Mouse (Mus musculus): ENCODE results near the gene Ces1h.
"Not testable (repeated sequence)": the region's sequence is repeated elsewhere in the genome, so short reads cannot be mapped to it uniquely, and the experiment has no call there.

The Ces1h gene

DNA sequence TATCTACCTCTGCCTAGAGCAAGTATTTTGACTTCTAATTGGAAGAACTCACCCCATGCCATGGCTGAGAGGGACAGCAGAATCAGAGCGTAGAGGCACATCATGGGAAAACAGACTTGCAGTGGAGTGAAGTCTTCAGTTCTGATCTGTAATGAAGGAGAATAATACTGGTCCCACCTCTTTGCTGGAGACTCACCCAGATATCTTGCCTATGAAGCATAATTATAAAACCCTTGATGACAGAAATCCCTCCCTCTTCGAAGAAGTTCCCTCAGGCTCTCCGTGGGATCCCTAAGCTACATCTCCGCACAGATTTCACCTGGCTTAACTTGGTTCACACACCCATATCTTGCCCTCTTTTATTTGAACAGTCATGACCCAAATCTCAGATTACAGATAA is at the start of gene Ces1h:
TSS of gene Ces1h (minus strand) at position 101 of the 400 bp plus-strand sequence.
- no peak for DNase-seq (ENCODE audit: low spot score)

GRCm38 (mm10) chr8:93427195-93427594 is 47.7 kb upstream of the Ces1h start:
- DNase-seq (ENCODE audit: low spot score), result no peak

- DNase-seq (ENCODE audit: low spot score), result no peak
Measured at GRCm38 (mm10) chr8:93415387-93415786, 35.9 kb upstream of the Ces1h start.

DNA sequence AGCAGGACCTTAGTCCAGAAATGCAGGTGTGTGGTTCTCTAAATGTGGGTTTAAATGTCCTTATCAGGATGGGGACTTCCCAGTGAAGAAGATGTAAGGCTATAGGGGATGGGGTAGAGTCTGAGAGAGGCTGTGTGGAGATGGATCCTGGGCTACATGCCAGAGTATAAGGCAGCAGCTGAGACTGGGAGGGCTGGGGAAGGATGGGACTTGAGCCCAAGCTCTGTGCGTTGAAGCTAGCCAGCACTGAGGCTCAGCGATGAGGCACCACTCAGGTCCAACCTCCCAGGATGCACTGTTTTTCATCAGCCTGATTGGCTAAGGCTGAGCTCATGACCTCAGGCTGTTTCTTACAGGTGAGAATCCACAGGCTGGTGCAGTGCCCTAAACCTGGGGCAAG is 29.3 kb upstream of the Ces1h start:
- no peak for DNase-seq (ENCODE audit: low spot score)

DNA sequence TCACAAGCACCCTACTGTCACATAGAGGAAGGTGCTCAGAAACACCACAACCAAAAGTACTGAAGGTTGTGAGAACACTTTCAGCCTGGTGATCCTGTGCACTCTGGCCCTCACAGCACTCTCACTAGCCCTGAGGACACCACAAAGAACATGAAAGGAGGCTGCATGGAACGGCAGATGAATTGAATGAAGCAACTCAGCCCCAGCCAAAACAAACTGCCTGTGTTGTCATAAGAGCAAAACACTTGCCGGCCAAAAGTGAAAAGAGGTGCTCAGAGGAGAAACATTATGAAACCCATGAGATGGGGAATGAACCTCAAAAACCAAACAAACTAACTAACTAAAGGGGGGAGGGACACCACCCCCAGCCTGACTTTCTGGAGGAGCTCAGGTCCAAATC is 20.2 kb upstream of the Ces1h start:
- DNase-seq (ENCODE audit: low spot score), result no peak

DNA sequence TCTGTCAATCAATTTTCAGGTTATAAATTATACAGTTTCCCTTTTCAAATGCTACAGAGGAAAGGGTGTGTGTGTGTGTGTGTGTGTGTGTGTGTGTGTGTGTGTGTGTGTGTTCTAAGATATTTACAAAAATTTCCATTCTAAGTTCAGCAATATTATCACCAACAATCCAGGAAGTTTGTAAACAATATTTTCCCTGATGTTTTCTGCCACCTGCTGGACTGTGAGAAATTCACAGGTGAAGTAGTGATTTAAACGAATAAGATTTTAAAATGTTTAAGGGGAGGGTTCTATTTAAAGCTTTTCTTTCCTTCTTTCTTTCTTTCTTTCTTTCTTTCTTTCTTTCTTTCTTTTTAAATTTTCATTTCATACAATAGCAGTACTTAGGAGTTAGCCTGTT is 18.5 kb upstream of the Ces1h start:
- peak; percentile 9 for DNase-seq (ENCODE audit: low spot score)

GRCm38 (mm10) chr8:93394079-93394619 is 14.6 kb upstream of the Ces1h start:
- not testable (repeated sequence) for DNase-seq (ENCODE audit: low spot score)

DNA sequence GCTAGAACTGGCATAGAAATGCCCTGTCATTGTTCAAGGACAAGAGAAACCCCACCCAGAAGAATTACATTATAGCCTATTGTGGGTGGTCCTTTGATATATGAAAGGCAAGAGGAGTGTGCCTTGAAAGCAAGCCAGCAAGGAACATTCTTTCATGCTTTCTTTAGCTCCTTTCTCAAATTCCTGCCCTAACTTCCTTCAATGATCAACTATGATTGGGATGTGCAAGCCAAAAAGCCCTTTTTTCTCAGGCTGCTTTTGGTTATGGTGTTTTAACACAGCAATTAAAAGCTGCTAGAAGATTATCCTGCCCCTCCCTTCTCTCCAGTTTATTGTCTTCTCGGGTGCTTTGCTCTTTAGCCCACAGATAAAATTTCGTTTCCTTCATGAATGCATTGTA is 10.0 kb downstream of the Ces1h start:
- no peak for DNase-seq (ENCODE audit: low spot score)

- no peak for DNase-seq (ENCODE audit: low spot score)
Measured at GRCm38 (mm10) chr8:93360113-93360512, 19.4 kb downstream of the Ces1h start.

DNA sequence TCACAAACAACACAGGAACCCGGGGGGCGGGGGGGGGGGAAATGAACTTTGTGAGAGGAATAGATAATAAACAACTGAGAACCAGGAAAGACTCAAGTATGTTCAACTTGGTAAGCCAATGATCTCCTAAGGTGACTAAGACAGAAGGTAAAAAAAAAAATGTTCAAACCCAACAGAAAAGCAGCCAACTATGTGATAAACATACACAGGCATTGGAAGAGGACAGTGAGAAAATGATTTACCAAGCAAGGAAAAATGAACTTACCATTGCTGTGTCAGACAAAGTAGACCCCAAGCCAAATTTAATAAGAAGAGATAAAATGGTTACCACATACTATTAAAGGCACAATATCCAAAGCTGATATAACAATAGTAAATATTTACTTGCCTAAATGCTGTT is 40.0 kb downstream of the Ces1h start:
- DNase-seq (ENCODE audit: low spot score), result no peak

GRCm38 (mm10) chr8:93337207-93337606 is 42.3 kb downstream of the Ces1h start, which contains the start of gene Ces1g:
Gene Ces1g (minus strand): TSS chr8:93337308.
- DNase-seq (ENCODE audit: low spot score), result no peak

GRCm38 (mm10) chr8:93332703-93333102 is 46.8 kb downstream of the Ces1h start:
- no peak for DNase-seq (ENCODE audit: low spot score)

GRCm38 (mm10) chr8:93331151-93331550 is 48.4 kb downstream of the Ces1h start:
- no peak for DNase-seq (ENCODE audit: low spot score)

DNA sequence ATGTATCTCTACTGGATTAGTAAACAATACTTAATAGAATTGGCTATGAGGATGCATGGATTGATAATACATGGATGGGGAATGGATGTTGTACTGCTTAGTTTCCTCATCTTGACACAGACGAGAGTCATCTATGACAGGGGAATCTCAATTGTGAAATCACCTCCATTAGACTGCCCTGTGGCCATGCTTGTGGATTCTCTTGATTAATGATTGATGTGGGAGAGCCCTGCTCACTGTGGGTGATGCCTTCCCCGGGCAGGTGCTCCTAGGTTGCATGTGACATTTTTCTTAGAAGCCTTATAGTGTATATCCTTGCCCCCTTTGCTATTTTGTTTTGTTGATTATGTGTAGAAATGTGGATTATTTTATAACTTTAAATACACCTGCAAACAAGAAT is 54.4 kb downstream of the Ces1h start:
- DNase-seq (ENCODE audit: low spot score), result no peak

DNA sequence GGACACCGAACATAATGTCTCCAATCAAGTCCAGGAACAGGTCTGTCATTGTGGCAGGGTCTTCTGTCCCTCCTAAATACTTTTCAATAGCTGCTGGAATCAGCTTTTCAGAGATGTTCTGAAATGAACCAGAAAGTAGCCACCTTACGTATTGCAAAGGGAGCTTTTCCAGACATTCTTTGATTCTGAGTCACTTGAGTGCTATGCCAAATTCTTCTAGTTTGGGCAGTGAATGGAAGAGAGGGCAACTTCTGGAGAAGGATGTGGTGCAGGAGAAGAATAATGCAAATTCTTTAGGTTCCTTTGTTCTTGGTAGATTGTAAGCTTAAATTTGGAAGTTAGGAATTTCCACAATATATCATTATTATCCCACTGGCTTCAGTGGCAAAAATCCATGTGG is 62.5 kb downstream of the Ces1h start:
- DNase-seq (ENCODE audit: low spot score), result no peak

DNA sequence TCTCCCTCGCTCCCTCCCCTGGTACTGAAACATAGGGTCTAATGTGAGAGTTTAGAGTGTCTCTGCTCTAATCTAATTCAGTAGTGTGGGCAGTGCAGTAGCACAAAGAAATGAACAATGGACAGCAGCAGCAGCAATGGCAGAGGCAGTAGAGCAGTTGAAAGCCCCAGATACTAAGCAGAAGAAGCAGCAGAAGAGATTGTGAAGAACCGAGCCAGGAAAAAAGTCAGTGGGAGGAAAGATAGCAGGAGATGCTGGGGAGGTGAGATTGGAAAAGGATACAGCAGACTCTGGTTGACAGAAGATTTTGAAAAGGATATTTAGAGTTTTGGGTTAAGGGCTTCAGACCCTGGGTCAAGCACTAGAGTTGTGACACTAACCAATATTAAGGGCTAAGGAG is 64.0 kb downstream of the Ces1h start:
- no peak for DNase-seq (ENCODE audit: low spot score)

Data from urinary bladder, postnatal 14 days (tissue).